Mouse (Mus musculus) T-helper 2 cell (primary cell): ENCODE measurements at regions not wholly inside any gene's neighbourhood (a gene's known extent, or its start where the extent isn't known, plus 50 kb on each side); places are given as distances from the start of the nearest gene placed in this dataset.

ENCODE experiments used
- in situ Hi-C: fragments of 300-600 bp; cut with MboI, MseI; formaldehyde crosslinking; loops from one replicate; pipeline ENCODE4 v1.15.1; 2025; ENCODE audit warnings: high pct_unique_total_duplicates

DNA sequence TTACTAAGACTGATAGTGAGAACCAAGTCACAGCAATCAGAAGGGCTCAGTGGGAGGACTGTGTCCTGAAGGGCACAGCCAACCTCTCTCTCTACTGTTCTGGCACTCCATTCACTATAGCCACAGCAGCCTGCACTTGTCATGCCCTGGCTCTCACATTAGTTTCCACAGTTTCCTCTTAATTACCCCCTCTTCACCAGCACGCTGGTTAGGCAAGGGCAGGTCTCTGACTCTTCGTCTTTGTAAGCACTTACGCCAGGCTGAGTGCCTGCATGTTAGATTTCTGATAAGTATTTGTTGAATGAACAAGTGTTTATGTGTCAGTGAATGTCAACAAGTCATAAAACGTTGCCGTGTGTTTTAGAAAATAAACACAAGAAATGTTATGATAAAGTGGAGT, 116.2 kb upstream of the Lrig1 start:
- in situ Hi-C loops = loop anchor here (25.0 kb wide), 1 partner anchor 704 kb away; no protein-coding TSS in a partner anchor

DNA sequence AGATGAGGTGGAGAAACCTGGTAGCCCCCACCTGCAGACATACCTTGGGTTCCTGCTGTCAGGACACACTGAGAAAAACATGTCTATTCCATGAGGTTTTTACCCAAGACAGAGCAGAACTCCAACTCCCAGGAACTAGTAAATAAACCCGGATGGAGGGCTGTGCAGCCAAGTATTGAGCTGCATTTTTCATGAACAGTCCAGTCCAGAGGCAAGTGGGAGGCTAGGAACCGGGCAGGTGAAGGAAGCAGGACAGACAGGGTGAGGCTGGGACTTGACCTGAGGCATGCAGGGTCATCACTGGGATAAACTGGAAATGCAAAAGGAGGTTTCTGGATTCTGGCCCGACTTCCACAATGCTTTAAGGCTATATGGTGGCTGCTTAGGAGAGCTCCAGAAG, 114.8 kb upstream of the Lrig1 start:
- in situ Hi-C loops = loop anchor here (25.0 kb wide), 1 partner anchor 702 kb away; no protein-coding TSS in a partner anchor

GRCm38 (mm10) chr6:94813481-94814148, 113.7 kb upstream of the Lrig1 start:
- in situ Hi-C loops = loop anchor here (25.0 kb wide), 1 partner anchor 701 kb away; no protein-coding TSS in a partner anchor

DNA sequence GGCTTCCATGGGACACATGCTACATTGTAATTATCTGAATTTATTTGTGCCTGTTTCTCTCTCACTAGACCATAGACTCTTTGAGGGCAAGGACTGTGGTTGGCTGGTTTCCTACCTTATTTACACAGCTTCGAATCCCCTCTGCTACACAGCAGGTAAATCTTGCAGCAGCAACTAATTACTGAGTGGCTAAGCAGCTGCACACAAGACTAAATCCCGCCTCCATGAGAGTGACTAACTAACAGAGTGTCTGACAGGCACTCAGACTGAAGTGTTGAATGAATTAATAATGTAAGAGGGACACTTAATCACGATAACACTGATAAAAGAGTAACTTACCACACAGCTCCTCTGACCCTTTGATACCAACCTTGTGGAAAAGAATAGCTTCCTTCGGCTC, 111.9 kb upstream of the Lrig1 start:
- in situ Hi-C loops = loop anchor here (25.0 kb wide), 1 partner anchor 700 kb away; no protein-coding TSS in a partner anchor

GRCm38 (mm10) chr6:94807216-94807615, 107.3 kb upstream of the Lrig1 start:
- in situ Hi-C loops = loop anchor here (10.0 to 25.0 kb wide), 2 partner anchors 695 to 1062 kb away; no protein-coding TSS in a partner anchor

DNA sequence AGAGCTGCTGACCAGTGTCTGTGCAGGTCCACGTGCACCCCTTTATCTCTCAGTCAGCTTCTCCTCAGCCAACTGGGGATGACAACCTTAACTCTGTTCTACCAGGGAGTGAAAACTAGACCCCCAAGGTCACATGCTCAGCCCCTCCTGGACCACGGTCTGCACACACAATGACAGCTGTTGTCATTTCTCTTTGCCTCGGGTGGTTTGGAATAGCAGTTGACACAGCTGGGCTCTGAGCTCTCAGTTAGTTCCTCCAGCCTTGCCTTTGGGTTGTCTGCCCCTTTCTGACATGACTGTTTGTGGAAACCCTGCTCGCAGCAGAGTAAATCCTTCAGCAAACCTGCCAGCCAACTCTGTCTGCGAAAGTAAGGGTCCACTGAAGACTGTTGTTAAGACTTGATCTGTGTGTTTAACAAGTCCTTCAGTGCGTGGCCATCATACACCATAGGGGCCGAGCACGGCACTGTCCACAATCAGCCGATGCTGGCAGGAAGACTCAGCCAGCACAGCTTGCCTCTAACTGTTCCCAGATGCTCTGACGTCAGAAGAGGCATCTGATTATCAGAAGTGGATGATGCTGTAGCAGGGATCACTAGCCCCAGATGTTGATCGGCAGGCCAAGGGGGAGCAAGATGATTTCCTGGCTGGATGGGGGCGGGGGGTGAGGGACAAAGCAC, 106.7 kb upstream of the Lrig1 start:
- in situ Hi-C loops = loop anchor here (10.0 to 25.0 kb wide), 2 partner anchors 694 to 1062 kb away; no protein-coding TSS in a partner anchor

DNA sequence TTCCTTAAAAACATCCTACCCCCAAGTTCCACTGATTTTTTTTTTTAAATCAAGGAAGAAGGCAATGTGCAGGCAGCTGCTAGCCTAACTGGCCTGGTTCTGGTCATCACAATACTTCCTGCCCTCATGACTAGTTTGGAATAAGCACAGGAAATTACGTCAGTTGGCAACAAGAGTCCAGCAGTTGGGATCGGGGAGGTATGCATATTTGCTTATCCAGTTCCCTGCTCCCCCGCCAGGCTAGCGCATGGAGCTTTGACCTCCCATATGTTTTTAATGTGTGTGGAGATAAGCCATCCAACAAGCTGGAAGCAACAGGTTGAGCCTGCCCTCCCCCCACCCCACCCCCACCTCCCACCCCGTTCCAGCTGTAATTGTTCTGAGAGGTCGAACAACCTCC, 105.7 kb upstream of the Lrig1 start:
- in situ Hi-C loops = loop anchor here (10.0 to 25.0 kb wide), 2 partner anchors 693 to 1061 kb away; no protein-coding TSS in a partner anchor

DNA sequence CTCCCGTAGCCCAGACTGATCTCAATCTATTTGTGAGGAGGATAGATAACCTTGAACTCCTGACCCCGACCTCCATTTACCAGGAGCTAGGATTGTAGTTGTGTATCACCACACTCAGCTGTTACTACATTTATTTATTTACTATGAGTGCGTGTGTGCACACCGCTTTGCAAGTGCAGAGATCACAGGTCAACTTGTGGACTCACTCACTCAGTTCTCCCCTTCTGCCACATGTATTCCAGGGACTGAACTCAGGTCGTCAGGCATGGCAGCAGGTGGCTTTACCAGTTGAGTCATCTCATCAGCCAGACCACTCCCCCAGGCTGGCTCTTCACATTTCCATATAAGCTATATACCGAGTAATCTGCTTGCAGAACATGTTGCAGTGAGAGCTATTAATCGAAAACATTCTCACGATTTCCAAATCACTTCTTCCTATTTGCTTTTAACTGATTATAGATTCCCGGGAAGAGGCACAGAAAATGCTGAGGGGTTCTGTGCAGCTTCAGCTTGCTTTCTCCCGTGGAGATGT, 104.4 kb upstream of the Lrig1 start:
- in situ Hi-C loops = loop anchor here (10.0 to 25.0 kb wide), 2 partner anchors 692 to 1060 kb away; no protein-coding TSS in a partner anchor

DNA sequence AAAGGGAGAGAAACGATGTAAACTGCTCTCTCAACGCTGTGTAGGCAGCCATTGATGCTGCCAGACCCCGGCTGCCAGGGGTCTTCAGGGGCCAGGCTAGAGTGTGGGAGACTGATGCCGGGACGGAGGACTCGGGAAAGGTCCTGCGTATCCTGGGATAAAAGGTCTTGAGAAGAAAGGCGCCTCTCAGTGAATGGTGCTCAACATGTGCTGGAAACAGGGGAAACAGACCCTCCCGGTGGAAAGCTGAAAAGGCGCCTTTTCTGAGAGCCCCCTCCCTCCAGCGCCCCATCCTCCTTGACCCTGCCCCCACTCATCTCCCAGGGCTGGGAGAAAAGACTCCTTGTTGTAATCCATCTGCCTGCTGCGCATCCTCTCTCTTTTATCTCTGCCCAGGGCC, 101.1 kb upstream of the Lrig1 start:
- in situ Hi-C loops = loop anchor here (10.0 to 25.0 kb wide), 2 partner anchors 689 to 1056 kb away; no protein-coding TSS in a partner anchor

- in situ Hi-C loops = no loop called here
These were observed 98.7 kb upstream of the Lrig1 start for GRCm38 (mm10) chr6:94798545-94799211.

- in situ Hi-C loops = no loop called here
These were observed 95.5 kb upstream of the Lrig1 start for GRCm38 (mm10) chr6:94795442-94795841.

DNA sequence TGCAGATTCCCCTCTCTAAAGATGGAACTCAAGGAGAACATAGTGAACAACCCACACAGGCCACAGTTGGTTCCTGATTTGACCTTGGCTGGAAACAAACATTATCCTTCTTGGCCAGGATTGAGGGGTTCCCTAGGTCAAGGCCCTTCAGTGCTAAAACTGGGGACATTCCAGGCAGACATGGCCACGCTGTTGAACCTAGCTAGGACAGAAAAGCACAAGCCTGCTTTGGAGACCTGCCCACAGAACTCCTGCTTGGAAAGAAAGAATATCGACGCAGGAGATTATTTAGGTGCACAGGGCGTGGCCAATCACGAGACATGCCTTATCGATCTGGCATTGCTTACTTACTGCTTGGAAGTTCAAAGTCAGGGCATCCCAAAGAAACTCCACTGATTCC, 93.6 kb upstream of the Lrig1 start:
- in situ Hi-C loops = no loop called here

DNA sequence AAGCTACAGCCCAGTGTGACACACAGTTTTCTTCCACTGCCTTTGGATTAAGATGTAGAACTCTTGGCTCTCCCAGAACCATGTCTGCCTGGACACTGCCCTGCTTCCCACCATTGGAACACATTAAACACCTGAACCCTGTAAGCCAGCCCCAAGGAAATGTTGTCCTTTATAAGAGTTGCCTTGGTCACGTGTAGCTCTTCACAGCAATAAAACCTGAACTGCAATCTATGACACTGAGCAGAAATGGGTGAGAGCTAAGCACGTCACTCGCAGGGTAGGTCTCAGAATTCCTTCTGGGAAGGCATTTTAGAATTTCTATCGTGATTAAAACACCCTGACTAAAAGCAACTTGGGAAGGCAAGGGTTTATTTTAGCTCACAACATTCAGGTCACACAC, 92.4 kb upstream of the Lrig1 start:
- in situ Hi-C loops = no loop called here

- in situ Hi-C loops = no loop called here
These were observed 89.4 kb upstream of the Lrig1 start for GRCm38 (mm10) chr6:94789308-94789763.

GRCm38 (mm10) chr6:94783471-94783870, 83.5 kb upstream of the Lrig1 start:
- in situ Hi-C loops = no loop called here

GRCm38 (mm10) chr6:94780621-94781020, 80.7 kb upstream of the Lrig1 start:
- in situ Hi-C loops = no loop called here

- in situ Hi-C loops = loop anchor here (10.0 kb wide), 1 partner anchor 945 kb away; no protein-coding TSS in a partner anchor
These were observed 79.9 kb upstream of the Lrig1 start for GRCm38 (mm10) chr6:94779854-94780253.

DNA sequence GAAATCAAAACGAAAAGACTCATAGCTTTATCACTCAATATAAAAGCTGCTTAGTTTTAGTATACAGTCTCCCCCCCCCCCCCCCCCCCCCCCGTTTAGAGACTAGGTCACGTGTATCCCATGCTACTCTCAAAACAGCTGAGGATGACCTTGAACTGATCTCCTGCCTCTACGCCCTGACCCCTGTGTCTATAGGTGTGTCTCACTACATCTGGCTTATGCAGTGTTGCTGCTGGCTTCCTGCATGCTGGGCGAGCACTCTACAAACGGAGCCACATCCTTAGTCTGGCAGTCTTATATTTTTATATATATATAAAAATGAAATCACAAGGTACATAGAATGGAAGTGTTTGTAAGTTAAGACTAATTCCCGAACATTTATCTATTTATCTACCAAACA, 79.3 kb upstream of the Lrig1 start:
- in situ Hi-C loops = loop anchor here (10.0 kb wide), 1 partner anchor 944 kb away; no protein-coding TSS in a partner anchor

DNA sequence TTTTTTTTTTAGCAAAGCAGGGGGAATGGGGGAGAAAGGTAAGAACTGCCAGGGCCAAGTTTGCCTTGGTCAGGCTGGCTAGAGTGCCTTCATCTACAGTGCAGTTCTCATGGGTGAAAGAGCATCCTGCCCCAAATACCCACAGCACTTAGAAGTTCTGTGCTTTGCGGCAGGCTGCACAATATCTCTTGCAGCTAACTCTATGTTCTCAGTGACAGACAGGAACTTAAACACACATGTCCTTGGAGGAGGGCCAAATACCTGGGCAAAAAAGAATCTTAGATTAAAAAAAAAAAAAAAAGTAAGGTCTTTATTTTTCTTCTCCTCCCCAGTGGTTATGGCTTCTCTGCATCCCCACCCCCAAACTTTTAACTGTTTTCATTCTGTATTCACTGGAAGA, 78.8 kb upstream of the Lrig1 start:
- in situ Hi-C loops = loop anchor here (10.0 kb wide), 1 partner anchor 944 kb away; no protein-coding TSS in a partner anchor

DNA sequence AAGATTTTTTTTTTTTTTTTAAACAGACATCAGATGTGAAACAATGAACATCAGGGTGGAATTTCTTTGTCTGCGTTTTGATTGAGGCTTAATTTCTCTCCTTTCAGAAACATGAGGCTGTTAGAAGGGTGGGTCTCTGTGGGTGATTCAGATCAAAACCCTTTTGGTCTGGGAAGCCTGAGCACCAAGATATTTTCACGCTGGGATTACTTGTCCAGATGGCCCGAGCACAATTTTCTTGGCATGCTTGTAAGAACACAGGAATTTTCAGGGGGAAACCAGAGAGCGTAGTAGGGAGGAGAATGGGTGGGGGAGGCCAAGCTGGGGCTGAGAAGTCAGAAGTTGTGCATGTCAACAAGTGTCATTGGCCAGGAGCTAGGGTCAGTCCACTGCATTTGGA, 76.6 kb upstream of the Lrig1 start:
- in situ Hi-C loops = loop anchor here (10.0 kb wide), 1 partner anchor 942 kb away; no protein-coding TSS in a partner anchor

DNA sequence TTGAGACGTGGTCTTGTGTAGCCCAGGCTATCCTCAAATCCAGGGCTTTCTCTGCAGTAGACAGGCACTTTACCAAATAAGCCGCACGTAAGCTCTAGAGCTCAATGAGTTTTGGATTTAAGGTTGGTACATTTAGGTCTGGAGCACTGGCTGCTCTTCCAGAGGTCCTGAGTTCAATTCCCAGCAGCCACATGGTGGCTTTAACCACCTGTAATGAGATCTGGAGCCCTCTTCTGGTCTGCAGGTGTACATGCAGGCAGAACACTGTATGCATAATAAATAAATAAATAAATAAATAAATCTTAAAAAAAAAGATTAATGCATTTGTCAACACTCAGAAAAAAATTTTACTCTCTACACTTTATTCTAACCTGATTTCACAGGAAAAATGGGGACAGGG, 74.9 kb upstream of the Lrig1 start:
- in situ Hi-C loops = loop anchor here (10.0 kb wide), 1 partner anchor 940 kb away; no protein-coding TSS in a partner anchor
